Mouse (Mus musculus): ENCODE results near the gene Atp8b3. TPM values are rescaled to one million over a fixed set of nuclear protein-coding genes. Genes with fewer than 3 reads are reported as not detected.
A peak's percentile ranks its signal among the peaks of the same experiment; 100 is the strongest.

The Atp8b3 gene
- total and polyA plus RNA-seq, 2 experiments from 2014 or later = not detected

DNA sequence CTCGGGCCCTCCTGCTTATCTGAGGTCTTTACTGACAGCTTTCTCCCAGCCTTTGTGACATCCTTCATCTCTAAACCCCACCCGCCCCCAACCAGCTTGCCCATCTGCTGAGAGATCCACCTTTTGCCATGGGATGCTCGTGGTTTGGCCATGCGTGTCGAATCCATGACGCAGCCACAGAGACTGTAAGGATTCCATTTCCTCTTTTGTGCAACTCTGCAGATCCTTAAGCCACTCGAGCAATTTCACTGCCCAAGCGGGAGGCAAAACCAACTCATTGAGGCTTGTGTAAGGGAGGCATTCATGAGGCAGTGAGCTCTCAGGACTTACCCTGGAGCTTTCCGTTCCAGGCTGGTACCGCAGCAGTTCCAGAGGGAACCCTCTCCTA, 28.7 kb downstream of the Atp8b3 start:
- Histone ChIP-seq H3K27me3 (ENCODE audit: control insufficient read depth, insufficient read depth, low read length) (peaks cover 64% of the 10 kb centered on the region), H3K9me3 (replicated peaks; ENCODE audit: control insufficient read depth, low read length) (no peaks in the 10 kb centered on the region), H3K36me3 (replicated peaks; ENCODE audit: control insufficient read depth, insufficient read depth, low read length) (no peaks in the 10 kb centered on the region), H3K9ac (replicated peaks; ENCODE audit: low read depth, low read length) (no peak overlapping the region), H3K4me1 (ENCODE audit: control insufficient read depth, insufficient read depth) (no peaks in the 10 kb centered on the region), H3K4me3 (ENCODE audit: low read depth, low read length) (no peak overlapping the region), H3K27ac (ENCODE audit: low read depth) (no peak overlapping the region), H3K4me2 (ENCODE audit: low read depth, low read length) (no peak overlapping the region)
- ATAC-seq (ENCODE audit: insufficient read depth, low read depth) (no peak), DNase-seq (ENCODE audit: low spot score) (no peak)
- TF ChIP-seq CTCF (IDR thresholded peaks at IDR 0.05; ENCODE audit: low read depth) = no peak
- 59% methylated on average over 10 of the region's 10 CpGs for whole genome bisulfite sequencing

- Histone ChIP-seq H3K9ac (replicated peaks; ENCODE audit: low read depth, low read length) (peak overlapping the region; percentile 41; the same call in 1 of the 2 replicates), H3K27me3 (ENCODE audit: control insufficient read depth, insufficient read depth, low read length) (peaks cover 63% of the 10 kb centered on the region), H3K4me3 (ENCODE audit: low read depth, low read length) (peak overlapping the region; percentile 41), H3K27ac (ENCODE audit: low read depth) (no peak overlapping the region), H3K9me3 (replicated peaks; ENCODE audit: control insufficient read depth, low read length) (no peaks in the 10 kb centered on the region), H3K36me3 (replicated peaks; ENCODE audit: control insufficient read depth, insufficient read depth, low read length) (no peaks in the 10 kb centered on the region), H3K4me2 (ENCODE audit: low read depth, low read length) (peak overlapping the region; percentile 75), H3K4me1 (ENCODE audit: control insufficient read depth, insufficient read depth) (no peaks in the 10 kb centered on the region)
- WGBS = 8% methylated on average over 20 of the region's 20 CpGs
- DNase-seq (ENCODE audit: low spot score) (peak; percentile 74), ATAC-seq (ENCODE audit: insufficient read depth, low read depth) (peak; percentile 71)
- TF ChIP-seq EP300 (IDR thresholded peaks at IDR 0.05; ENCODE audit: low read depth) (no peak), CTCF (IDR thresholded peaks at IDR 0.05; ENCODE audit: low read depth) (peak; percentile 90)
Observed at GRCm38 (mm10) chr10:80509412-80510272, 29.3 kb downstream of the Atp8b3 start.

DNA sequence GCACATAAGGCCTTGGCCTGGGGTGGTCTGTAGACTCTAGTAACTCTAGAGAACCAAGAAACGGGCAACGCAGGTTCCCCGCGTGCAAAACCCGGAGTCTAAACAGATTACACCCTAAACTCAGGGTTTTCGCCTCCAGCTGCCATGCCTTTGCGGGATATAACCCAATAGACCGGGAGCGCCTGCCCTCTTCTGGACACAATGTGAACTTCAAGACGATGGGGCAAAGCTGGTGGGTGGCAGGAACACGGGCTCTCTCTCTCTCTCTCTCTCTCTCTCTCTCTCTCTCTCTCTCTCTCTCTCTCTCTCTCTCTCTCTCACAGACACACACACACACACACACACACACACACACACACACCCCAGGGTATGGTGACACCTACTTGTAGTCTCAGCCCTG, 32.7 kb downstream of the Atp8b3 start:
- H3K27me3 ChIP-seq (ENCODE audit: control insufficient read depth, insufficient read depth, low read length) = peaks cover 65% of the 10 kb centered on the region
- TF ChIP-seq EP300 (IDR thresholded peaks at IDR 0.05; ENCODE audit: low read depth) = no peak
- peak; percentile 82 for TF ChIP-seq CTCF (IDR thresholded peaks at IDR 0.05; ENCODE audit: low read depth)

GRCm38 (mm10) chr10:80504724-80505123, 34.2 kb downstream of the Atp8b3 start:
- WGBS = 6% methylated on average over 9 of the region's 9 CpGs
- Histone ChIP-seq H3K27ac (ENCODE audit: low read depth) (no peak overlapping the region), H3K9me3 (replicated peaks; ENCODE audit: control insufficient read depth, low read length) (no peaks in the 10 kb centered on the region), H3K9ac (replicated peaks; ENCODE audit: low read depth, low read length) (no peak overlapping the region), H3K4me1 (ENCODE audit: control insufficient read depth, insufficient read depth) (no peaks in the 10 kb centered on the region), H3K4me2 (ENCODE audit: low read depth, low read length) (no peak overlapping the region), H3K4me3 (ENCODE audit: low read depth, low read length) (no peak overlapping the region), H3K27me3 (ENCODE audit: control insufficient read depth, insufficient read depth, low read length) (peaks cover 72% of the 10 kb centered on the region), H3K36me3 (replicated peaks; ENCODE audit: control insufficient read depth, insufficient read depth, low read length) (no peaks in the 10 kb centered on the region)
- no peak for ATAC-seq (ENCODE audit: insufficient read depth, low read depth)
- no peak for TF ChIP-seq EP300 (IDR thresholded peaks at IDR 0.05; ENCODE audit: low read depth)
- TF ChIP-seq CTCF (IDR thresholded peaks at IDR 0.05; ENCODE audit: low read depth) = no peak
- no peak for DNase-seq (ENCODE audit: low spot score)

More for the DNA sequence above, 32.7 kb downstream of the Atp8b3 start:
- no peak overlapping the region for H3K9ac ChIP-seq (replicated peaks; ENCODE audit: low read depth, low read length)
- WGBS = 2% methylated on average over 11 of the region's 11 CpGs
- H3K9me3 ChIP-seq (replicated peaks; ENCODE audit: control insufficient read depth, low read length) = no peaks in the 10 kb centered on the region
- H3K4me3 ChIP-seq (ENCODE audit: low read depth, low read length) = no peak overlapping the region
- no peak overlapping the region for H3K27ac ChIP-seq (ENCODE audit: low read depth)
- DNase-seq (ENCODE audit: low spot score) (peak; percentile 55), ATAC-seq (ENCODE audit: insufficient read depth, low read depth) (no peak)
- H3K36me3 ChIP-seq (replicated peaks; ENCODE audit: control insufficient read depth, insufficient read depth, low read length) = no peaks in the 10 kb centered on the region
- no peaks in the 10 kb centered on the region for H3K4me1 ChIP-seq (ENCODE audit: control insufficient read depth, insufficient read depth)
- no peak overlapping the region for H3K4me2 ChIP-seq (ENCODE audit: low read depth, low read length)

DNA sequence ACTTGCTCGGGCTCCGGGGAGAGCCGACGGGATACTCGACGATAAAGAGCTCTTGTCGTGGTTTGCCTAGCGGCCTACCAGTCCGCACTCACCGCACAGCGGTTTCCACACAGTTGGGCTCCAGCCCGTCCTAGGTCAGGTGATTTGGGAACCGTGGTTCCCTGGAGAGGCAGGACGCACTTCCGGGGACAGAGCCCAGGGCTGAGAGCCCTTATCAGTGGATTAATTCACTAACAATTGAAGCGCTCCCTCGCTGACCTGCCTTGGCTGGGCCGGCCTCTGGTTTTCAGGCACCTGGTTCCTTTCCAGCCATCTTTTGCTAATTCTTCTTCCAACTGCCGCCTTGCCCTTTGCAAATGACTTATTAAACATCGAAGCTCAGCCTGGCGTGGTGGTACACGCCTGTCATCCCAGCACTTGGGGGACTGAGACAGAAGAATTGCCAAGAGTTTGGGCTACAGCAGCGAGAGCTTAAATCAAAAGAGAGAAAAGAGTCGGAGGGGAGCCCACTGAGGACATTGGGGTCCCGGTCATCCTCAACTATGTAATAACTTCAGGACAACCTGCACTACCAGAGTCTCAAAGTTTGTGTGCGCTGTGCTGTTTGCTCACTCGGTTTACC, 35.2 kb downstream of the Atp8b3 start:
- Histone ChIP-seq H3K4me2 (ENCODE audit: low read depth, low read length) (peak overlapping the region; percentile 23), H3K27ac (ENCODE audit: low read depth) (no peak overlapping the region), H3K4me3 (ENCODE audit: low read depth, low read length) (no peak overlapping the region), H3K9ac (replicated peaks; ENCODE audit: low read depth, low read length) (no peak overlapping the region), H3K4me1 (ENCODE audit: control insufficient read depth, insufficient read depth) (no peaks in the 10 kb centered on the region), H3K36me3 (replicated peaks; ENCODE audit: control insufficient read depth, insufficient read depth, low read length) (no peaks in the 10 kb centered on the region), H3K27me3 (ENCODE audit: control insufficient read depth, insufficient read depth, low read length) (peaks cover 77% of the 10 kb centered on the region), H3K9me3 (replicated peaks; ENCODE audit: control insufficient read depth, low read length) (no peaks in the 10 kb centered on the region)
- ATAC-seq (ENCODE audit: insufficient read depth, low read depth) (peak; percentile 77), DNase-seq (ENCODE audit: low spot score) (peak; percentile 27)
- no peak for TF ChIP-seq EP300 (IDR thresholded peaks at IDR 0.05; ENCODE audit: low read depth)
- no peak for TF ChIP-seq CTCF (IDR thresholded peaks at IDR 0.05; ENCODE audit: low read depth)
- 5% methylated on average over 27 of the region's 27 CpGs for WGBS
